Mouse (Mus musculus) cerebellum, postnatal 36 days (tissue): ENCODE data around the gene Il6.
A peak's percentile ranks its signal among the peaks of the same experiment; 100 is the strongest.
"Not testable (repeated sequence)": the region's sequence is repeated elsewhere in the genome, so short reads cannot be mapped to it uniquely, and the experiment has no call there.

Source experiments
- DNase-seq, 2 experiments: peaks; one replicate each; pipeline ENCODE4 v3.0.0; 2021 to 2022; ENCODE audit warnings: mixed read lengths in 2 of 2

The Il6 gene

DNA sequence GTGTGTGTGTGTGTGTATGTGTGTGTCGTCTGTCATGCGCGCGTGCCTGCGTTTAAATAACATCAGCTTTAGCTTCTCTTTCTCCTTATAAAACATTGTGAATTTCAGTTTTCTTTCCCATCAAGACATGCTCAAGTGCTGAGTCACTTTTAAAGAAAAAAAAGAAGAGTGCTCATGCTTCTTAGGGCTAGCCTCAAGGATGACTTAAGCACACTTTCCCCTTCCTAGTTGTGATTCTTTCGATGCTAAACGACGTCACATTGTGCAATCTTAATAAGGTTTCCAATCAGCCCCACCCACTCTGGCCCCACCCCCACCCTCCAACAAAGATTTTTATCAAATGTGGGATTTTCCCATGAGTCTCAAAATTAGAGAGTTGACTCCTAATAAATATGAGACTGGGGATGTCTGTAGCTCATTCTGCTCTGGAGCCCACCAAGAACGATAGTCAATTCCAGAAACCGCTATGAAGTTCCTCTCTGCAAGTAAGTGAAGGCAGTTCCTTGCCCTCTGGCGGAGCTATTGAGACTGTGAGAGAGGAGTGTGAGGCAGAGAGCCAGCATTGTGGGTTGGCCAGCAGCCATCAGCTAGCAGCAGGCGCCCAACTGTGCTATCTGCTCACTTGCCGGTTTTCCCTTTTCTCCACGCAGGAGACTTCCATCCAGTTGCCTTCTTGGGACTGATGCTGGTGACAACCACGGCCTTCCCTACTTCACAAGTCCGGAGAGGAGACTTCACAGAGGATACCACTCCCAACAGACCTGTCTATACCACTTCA, at the start of gene Il6:
Il6 (plus strand) TSS at position 389 of the 778 bp plus-strand sequence.
- peak; percentile 89 to 90 for DNase-seq

DNA sequence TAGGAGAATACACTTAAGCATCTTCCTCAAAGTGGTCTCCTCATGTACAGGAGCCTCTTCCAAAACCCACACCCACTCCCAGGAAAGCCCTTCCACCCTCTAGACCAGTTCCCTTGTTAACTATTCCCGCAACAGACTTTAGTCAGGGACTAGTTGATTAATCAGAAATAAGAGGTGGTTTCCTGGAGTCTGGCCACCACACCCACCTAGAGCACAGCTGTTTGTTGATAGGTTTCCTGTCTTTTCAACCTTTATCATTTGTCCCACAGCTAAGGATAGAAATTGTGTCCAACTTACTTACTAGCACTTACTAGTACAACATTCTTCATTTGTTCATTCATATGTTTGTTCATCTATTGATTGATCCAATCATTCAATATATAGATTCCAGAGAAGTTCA, 49.4 kb upstream of the Il6 start:
- DNase-seq: no peak

DNA sequence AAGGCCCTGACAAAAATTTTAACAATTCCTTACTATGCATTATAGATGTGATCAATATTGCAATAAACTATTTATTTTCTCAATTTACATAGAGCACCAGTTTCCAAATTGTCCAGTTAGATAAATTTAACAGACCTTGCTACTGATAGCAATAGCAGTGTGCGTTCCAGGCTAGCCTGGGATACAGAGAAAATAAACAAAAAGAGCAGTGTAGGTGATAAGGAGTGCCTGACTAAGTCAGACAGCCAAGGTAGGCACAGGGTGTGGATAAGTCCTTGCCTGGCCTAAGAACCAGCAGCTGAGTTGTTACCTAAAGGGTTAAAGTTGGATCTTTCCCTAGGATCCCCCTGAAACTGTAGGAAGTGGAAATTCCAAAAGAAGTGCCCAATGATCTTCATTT, 42.7 kb upstream of the Il6 start:
- no peak for DNase-seq

DNA sequence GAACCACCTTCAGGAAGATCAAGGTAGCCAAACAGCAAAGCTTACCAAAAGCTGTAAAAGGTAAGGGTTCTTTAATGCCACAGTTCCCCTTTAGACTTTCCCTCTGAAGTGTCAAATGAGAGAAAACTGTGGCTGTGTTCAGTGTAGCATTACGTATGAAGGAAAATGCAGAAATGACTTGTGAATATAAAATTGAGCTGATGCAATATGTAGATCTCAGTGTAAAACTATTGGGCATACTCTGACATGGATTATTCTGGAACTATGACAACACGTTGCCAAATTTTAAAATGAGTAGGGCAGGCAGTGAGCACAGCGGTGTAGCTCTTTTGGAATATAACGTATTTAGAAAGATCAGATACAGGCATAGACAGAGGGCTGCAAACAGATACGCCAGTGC, 40.1 kb upstream of the Il6 start:
- no peak for DNase-seq

DNA sequence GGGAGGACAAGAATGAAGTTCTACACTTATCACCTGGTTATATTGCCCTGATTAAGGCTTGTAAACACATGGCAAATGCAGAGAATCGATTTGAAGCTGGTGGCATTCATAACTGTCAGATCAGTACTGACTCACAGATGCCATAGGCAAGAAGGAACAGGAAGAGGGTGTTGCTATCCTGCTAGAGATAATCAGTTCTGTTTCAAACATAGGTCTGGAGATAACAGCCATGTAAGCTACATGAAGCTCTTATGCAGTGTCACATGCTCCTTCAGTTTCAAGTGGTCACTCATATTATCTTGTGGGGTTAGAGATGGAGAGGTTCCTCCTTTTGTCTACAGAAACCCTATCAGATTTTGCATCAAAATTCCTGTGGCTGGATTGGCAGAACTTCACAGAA, 39.4 kb upstream of the Il6 start:
- no peak for DNase-seq

DNA sequence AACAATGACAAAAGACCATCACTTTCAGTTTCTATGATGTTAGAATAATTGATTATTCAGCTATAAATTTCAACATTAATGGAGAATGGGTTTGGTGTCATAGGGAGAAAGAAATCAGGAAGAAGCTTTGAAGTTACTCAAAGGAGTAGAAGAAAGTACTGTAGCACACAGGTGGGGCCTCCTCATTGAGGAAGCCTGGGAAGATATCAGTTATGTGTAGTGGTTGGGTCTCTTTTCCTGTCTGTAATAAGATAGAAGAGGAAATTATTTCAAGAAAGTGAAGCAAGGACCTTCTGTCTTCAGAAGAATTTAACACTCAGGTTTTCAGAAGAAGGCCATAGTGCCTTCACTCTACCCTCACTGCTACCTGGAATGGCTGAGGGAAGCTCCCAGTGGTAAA, 38.8 kb upstream of the Il6 start:
- no peak for DNase-seq

DNA sequence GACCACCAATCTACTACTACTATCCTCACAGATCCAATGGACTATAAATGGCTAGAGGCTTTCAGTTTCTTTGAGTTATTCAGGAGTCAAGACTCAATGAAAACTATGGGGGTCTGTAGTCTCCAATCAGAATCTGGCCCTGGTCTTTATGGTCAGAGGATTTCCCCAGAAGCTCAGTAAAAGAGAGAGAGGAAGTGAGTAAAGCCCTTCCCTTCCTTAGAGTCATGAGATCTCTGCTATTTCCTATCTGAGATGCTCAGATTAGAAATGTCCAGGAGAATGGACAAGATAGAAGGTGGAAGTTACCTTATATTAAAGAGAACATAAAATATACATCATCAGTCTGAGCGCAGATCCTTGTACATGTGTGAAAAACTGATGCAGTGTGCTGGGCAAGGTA, 19.3 kb upstream of the Il6 start:
- DNase-seq: no peak

DNA sequence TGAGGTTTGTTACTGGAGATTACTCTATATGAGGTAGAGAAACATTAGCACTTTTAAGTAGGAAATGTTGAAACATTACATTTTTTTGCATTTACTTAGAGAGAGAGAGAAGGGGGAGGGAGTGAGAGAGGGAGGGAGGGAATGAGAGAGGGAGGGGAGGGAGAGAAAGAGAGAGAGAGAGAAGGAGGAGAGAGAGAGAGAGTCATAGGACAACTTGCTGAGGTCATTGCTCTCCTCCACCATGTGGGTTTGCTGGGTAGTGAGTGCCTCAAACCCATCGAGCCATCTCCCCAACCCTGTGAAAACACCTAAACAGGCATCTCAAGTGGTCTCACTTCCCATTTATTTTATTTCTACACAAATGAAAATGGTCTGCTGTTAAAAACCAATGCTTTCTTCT, 18.6 kb upstream of the Il6 start:
- no peak for DNase-seq

DNA sequence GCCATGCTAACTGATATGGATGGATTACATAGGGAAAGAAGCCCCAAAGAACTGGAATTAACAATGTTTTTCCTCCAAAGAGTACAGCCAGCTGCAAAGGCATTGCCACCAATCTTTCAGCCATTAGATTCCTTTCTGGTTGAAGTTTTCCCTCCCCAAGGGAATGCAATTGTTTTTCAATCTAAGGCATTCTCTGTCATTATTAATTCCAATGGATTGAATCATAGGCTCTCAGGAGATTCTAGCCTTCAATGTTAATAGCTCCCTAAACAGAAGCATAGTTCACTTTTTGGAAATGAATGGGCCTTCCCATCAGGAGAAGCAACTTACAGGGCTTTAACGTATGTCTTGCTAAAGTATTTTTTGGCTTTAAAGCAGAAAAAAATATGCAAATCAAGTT, 15.6 kb upstream of the Il6 start:
- no peak for DNase-seq

DNA sequence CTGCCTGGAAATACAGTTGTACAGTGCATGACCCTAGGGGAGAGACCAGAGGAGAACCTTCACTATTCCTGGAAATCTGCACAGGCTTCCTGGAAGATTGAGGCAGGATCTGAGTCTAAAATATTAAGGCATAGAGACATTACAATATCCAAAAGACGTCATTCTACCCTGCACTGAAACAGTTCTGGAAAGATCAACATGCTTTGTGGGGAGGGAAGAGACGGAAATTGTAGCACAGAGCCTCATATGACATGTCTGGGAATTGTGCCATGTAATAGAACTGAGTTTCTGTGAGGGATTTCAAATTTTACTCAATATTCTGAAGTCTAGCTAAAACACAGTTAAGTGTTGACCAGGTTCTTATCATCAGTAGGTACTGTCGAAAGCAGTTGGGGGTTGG, 12.0 kb upstream of the Il6 start:
- DNase-seq: no peak

DNA sequence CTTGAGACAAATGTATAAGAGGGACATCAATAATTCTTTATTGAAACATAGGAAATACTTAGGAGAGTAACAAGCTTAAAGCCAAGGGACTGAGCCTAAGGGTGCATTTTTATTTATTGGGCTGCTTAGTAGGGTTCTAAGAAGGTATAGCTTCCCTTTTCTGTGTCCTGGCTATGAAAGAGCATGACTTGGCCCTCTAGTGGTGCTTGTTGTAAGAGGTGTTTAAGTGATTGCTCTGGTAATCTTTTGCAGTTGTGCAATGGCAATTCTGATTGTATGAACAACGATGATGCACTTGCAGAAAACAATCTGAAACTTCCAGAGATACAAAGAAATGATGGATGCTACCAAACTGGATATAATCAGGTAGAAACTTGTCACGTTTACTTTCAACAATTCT, 1.7 kb downstream of the Il6 start:
- DNase-seq: no peak

DNA sequence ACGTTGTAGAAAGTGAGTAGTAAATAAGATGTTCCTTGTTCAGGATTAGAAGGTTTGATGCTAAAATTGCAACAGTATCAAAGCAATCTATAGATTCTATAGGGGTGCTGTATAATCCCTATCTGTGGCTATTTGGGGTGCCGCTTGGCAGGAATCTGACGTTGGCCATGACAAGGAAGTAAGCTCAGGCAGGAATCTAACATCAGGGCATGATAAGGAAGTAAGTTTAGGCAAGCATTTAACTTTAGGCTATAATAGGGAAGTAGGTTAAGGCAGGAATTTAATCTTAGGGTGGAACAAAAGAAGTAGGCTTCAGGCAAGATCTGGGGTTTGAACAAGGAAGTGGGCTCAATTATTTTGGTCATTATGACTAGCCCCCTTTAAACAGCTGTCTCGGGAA, 22.9 kb downstream of the Il6 start:
- not testable (repeated sequence) for DNase-seq

DNA sequence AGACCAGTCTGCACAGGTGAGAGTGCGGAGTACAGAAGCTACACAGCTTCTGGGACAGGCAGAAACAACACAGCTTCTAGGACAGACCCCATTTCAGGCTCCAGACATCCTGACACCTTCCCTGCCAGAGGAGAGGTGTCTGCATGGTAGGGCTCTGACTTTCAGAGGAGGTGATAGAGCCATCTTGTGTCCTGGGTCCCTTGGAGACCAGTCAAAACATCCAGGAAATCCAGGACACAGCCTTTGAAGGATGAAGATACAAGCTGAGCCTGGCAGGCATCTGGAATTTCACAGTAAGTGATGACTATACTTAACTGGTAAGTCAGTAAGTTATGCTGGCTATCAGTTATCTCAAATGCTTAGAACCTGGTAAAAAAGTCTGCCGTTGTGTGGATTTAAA, 24.2 kb downstream of the Il6 start:
- DNase-seq: not testable (repeated sequence)

DNA sequence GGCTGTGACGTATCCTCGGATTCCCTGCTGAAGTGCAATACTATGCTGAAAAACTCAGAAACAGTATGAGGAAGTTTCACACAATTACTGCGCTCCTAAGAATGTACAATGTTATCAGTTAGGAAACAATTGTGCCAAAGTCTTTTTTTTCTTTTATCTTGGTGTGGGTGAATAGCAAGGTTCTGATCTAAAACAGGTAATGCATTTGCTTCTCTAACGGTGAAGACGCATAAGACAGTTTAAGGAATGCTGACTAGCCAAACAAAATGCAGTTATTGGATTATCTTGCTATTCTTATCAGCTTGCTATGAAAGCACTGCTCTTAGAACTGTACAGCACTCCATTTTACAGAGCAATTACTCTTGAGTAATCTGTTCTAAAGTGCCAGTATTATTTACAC, 26.4 kb downstream of the Il6 start:
- not testable (repeated sequence) for DNase-seq

DNA sequence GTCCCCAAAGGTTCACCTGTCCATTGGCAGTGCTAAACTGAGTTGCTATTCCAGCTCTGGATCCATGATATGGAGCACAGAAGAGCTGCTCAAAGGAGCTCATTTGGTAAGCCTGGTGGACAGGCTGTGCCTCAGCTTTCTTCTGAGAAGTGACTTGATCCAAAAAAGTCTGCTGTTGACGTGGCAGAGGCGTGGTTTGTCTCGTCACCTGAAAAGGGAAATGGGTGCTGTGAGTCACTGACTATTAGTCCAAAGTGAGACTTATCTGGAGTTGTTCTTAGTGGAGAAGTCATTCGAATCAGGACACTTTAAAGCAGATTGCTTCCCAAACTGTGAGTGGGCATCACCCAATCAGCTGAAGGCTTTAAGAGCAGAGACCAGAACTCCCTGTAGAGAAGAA, 26.9 kb downstream of the Il6 start:
- not testable (repeated sequence) for DNase-seq

DNA sequence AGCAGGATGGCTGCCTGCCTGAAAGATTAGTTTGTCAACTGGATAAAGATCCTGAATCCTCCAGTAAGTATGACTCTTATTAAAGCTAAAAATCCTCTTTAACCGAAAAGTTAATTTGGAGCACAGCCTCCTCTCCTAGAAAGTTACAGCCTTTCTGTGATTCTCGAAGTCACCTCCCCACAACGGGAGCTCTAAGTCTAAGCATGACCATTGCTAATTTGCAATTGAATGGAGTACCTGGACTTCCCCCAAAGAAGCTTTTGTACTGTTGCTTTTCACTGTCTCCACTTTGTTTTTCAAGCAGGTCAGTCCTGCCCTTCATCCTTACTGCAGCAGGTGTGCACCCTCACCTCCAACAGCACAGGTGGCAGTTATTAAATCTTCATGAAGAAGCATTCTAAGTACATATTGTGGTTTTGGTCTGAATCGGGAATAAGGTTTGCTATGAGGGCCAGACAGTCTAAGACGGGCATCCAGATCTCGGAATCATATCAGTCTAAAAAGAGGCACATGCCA, 45.4 kb downstream of the Il6 start:
- no peak for DNase-seq

DNA sequence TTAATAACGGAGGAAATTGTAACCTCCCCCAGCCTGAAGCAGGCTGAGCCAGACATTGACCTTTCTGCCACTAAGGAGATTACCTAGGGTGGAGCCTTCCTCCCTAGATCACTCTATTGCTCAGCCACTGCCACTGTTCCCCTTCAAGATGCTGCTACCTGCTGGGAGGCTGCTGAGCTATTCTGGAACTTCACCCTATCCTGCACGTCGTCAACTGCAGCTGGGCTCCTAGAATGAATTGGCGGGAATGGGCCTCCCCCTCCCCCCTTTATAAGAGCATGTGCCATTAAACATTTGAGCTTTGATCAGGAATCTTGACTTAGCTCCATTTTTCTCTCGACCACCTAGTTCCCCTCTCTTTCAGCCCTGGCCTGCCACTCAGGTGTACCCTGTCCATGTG, 46.7 kb downstream of the Il6 start:
- DNase-seq: not testable (repeated sequence)

DNA sequence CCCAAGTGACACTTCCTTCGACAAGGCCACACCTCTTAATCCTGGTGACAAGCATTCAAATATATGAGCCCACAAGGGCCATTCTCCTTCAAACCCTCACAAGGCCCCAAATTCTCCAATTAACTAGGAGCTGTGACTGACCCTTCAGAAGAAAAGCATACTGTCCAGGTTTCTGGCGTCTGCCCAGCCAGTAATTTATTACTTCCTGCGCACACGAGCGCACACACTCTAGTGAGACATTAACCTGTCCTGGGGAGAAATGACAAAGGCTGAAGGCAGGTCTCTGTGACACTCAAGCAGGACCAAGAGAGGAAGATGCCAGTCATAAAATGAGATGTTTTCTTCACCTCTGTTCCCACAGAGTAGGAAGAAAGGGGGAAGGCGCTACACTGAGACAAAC, 54.8 kb downstream of the Il6 start:
- DNase-seq: no peak
